Mouse (Mus musculus) ES-E14 (cell line): ENCODE data around the gene Ppp2r5b.

Experiments used
- CHD2 ChIP-seq: IDR thresholded peaks from 2 replicates; pipeline ENCODE4 v1.6.1; 2014; ENCODE audit warnings: mild to moderate bottlenecking, low read depth, low read length, inconsistent platforms
- ZC3H11A ChIP-seq: IDR thresholded peaks from 2 replicates; pipeline ENCODE4 v1.6.1; 2012; ENCODE audit warnings: low read depth, mild to moderate bottlenecking, inconsistent platforms, low read length, borderline replicate concordance

DNA sequence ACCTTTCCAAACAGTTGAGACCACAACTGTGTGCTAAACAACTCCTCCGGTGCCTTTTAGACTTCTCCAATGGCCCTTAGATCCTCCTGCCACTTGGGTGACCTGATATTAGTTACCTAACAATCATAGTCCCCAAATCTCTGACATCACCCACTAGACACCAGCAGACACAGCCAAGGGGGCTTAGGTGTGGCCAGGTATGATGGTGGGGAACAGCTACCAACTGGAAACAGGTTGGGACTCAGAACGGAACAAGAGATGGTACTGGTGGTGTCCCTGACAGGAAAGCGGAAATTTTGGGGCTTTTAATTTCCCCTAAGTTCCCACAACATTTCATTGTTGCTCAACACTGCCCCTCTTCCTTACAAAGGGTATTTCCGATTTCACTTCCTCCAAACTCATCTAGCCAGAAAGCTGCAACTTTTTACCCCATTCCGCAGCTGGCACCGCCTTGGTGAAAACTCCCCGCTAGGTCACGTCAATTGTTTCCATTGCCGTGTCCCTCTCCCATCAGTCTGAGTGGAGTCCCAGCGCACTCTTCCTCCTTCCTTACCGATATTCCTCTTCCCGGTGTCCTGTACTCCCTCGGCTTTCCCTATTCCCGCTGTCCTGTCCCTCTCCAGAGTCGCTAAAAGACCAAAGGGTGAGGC lies 40.2 kb upstream of the Ppp2r5b start:
- TF ChIP-seq ZC3H11A, result no peak
- no peak for TF ChIP-seq CHD2
